Mouse (Mus musculus) E14TG2a.4 (cell line): ENCODE results near the gene Dapp1.

Experiments
- CTCF ChIP-seq: conservative IDR thresholded peaks from 2 replicates; pipeline ENCODE4 v1.5.1; 2014; ENCODE audit warnings: low read length
- NANOG ChIP-seq: IDR thresholded peaks from 2 replicates; pipeline ENCODE4 v1.6.1; 2014; ENCODE audit warnings: borderline replicate concordance, low read length, mixed read lengths
- POU5F1 ChIP-seq: IDR thresholded peaks from 2 replicates; pipeline ENCODE4 v1.6.1; 2014; ENCODE audit warnings: low read length, borderline replicate concordance

DNA sequence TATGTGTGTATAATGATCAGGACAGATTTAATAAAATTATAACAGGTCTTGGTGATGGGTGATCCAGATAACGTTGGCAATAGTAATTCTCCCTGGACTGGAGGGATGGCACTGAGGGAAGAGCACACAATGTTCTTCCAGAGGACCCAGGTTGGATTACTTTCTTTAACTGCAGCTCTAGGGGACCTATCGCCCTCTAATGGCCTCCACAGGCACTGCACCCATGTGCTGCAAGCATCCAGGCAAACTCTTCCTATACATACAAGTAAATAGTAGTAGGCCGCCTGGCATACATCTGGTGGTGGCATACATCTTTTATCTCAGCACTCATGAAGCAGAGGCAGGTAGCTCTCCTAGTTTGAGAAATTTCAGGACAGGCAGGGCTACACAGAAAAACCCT, 86.1 kb downstream of the Dapp1 start:
- peak; percentile 38 for TF ChIP-seq CTCF
- no peak for TF ChIP-seq NANOG
- TF ChIP-seq POU5F1: no peak
